Mouse (Mus musculus) urinary bladder, adult 2 months (tissue): ENCODE data around the gene Aktip. TPM values are rescaled to one million over a fixed set of nuclear protein-coding genes. Genes with fewer than 3 reads are reported as not detected.

Experiments
- DNase-seq: peaks from one replicate; pipeline ENCODE4 v3.0.0; 2022; ENCODE audit warnings: low spot score
- polyA plus RNA-seq: library from polyadenylated mRNA; depleted of rRNA; stranded (reverse); fragments of >200 nt; gene quantifications from 2 replicates; pipeline ENCODE4 v1.2.3, GENCODE M21; 2012; rRNA removed

Gene Aktip
- 79.8 and 88.9 TPM in 2 replicates for polyA plus RNA-seq

DNA sequence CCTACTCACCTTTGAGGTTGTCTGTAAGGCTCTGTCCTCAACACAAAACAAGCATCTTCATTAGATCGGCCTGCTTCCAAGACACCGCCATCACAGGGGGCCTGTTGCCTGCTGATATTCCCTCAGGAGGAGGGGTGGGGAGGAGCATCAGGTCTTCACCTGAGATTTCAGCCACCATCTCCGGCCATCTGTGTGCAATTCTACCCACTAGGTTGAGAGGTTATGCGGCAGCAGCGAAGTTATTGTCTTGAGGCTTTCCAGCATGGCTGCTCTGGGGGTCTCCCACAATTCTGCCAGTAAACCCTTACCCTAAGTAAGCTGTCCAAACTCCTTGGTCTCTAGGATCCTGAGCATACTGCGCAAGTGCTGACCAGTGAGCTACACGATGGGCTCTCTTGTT, at the start of gene Aktip:
Gene Aktip, minus strand, starts transcription at position 101 of the 400 bp plus-strand sequence.
- no peak for DNase-seq

DNA sequence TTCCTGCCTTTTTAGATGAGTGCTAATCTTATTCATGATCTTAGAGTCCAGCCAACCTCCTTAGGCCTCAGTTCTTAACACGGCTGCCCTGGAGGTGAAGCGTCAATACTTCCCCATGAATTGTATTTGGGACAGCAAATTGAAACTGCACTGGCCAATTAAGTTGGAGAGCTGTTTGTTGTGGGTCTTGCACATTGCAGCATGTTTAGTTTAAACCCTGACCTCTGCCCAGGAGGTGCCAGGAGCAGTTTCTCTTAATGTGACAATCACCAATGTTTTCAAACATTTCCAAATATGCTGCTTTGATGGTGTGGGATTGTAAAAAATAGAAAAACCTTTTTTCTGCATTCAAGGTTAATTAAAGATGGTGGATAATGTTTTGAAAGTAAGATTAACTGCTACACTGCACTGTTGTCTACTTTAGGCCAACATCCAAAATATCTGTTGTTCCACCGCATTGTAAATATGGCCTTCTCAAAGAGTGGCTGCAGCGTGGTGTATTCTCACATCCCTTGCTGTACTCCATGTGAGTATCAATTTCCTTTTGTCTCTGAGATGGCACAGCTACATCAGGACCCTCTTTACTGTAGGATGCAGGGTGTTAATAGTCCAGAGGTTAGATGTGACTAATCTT, 46.2 kb upstream of the Aktip start:
- DNase-seq: no peak

DNA sequence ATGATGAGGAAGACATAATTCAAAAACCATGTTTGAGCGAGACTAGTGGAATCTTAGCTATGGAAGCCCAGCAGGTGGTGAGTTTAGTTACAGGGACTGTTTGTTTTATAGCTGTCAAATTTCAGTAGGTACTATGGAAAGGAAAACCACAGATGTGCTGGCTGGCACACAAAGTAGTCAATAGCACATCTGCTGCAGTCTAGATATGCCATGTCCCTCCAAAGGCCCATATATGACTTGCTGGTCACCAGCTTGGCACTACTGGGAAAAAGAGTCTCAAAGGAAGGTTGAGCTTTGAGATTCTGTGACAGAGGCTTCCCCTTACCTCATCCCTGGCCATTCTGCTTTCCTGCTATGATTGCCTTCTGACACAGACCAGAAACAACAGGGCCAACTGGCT, 42.9 kb upstream of the Aktip start:
- DNase-seq: no peak

DNA sequence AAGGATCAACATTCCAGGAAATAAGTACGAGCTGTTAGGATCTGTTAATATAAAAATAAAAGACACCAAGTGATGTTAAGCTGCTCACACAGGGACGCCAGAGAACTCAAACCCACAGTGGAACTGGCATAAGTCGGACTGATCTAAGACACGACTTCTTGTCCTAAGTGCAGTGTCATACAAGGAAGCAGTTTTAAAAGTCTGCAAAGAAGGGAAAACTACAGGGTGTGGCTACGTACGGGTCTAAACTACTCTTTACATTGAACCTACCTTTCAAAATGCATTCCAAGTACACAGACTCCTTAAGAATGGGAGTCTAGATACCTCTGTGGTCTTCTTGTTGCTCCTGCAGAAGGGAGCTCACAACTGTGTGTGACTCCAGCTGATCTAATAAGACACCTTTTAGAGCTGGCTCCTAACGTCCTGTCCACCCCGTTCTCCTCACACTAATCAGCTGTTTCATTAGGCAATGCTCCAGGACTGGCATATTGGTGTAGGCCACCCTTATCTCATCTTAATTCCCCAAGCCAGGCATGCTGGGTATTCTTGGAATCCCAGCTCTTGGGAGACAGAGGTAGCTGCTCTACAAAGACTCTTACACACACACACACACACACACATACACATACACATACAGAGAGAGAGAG, 42.2 kb upstream of the Aktip start:
- no peak for DNase-seq

DNA sequence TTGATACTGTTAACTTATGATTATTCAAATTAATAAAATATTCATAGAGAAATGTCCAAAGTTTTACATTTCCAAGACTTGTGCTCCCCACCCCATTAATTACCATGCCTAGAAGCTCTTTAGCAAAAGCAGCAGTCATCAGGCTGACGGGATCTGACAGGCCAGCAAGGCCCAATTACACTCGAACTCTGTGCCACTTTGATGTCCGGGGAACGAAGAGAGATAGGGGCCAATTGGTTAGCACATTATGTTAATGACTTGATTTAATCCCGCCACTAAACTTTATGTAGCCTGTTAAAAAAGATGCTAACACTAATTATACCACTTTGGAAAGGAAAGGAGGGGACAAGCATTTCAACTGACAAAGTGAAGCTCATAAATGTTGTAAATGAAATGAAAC, 41.6 kb upstream of the Aktip start:
- DNase-seq: no peak

DNA sequence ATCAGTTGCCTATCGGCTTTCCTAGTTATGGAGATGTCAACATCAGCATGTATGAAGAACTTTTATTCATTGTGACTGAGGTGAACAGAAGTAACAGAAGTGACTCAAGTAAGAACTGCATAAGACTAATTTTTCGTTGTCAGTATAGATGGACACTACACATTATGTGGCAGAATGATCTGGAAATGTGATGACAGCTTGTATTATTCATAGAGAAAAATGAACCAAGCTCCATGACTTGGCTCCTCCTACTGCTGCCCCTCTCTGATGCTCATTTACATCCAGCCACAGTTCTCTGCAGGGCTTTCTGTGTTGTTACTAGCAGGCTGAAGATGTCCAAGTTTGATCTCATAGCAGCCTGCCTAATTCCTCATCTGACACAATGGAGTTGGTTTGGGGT, 37.4 kb upstream of the Aktip start:
- no peak for DNase-seq

DNA sequence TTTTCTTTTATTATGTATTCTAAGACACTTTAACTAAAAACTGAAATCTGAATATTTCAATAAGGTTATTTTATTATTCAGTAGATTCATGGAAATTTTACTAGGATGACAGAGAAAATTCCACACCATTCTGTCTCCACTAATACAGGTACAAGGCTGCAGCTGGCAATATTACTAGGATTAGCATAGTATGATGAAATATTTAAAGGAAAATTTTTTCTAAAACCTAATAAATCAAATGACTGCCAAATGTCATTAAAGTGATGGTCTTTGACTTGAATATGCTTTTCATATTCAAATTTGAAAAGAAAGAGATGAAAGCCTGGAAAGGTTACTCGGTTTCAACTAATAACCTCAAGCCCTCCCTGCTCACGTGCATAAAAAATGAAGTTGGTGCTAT, 34.3 kb upstream of the Aktip start:
- DNase-seq: no peak

DNA sequence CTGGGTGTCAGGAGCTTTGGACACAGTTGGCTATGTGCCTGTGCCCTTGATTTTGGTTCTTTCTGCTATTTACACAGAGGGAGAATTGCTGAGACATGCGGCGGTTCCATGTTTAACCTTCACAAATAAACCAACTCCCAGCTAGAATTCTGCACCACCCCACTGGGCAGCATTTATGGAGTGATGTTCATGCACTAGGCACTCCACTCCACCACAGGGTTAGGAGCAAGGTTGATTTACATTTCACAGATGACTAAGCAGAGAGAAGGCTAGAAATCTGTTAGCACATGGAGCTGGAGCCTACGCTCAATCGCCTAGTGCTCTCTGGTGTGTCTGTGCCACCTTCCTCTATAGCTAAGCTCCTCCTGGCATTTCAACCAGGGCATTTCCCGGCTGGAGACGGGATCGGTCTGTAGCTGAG, 27.7 kb upstream of the Aktip start:
- no peak for DNase-seq

DNA sequence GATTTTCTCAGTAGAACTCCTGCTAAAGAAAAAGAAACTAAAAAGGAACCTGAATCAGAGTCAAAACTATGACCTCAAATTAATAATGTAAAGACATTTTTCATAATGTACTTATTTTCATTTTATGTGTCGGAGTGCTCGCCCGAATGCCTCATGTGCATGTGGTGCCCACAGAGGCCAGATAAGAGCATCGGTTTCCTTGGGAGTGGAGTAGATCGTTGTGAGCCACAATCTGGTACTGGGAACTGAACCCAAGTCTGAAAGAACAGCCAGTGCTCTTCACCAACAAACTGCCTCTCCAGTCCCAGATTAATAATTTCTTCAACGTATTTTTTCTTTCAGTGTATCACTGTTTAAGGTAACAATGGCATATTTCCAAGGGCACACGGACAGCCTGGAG, 24.5 kb upstream of the Aktip start:
- DNase-seq: no peak

DNA sequence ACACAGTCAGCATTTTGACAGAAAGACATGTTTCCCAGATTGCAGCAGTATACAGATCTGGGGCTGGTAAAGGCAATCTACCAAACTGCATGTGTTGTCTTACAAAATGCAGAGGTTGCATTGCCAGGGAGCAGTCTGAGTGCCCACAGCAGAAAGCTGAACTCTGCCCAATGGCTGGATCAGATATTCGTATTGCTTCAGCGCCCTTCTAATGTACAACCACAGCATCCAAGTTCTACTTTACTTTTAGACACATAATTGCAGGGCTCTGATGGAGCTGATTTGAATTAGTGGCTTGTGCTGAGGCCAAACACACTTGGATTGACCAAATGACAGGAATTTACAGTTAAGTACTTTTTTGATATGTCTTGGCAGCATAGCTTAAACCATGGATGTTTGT, 22.1 kb upstream of the Aktip start:
- DNase-seq: no peak

DNA sequence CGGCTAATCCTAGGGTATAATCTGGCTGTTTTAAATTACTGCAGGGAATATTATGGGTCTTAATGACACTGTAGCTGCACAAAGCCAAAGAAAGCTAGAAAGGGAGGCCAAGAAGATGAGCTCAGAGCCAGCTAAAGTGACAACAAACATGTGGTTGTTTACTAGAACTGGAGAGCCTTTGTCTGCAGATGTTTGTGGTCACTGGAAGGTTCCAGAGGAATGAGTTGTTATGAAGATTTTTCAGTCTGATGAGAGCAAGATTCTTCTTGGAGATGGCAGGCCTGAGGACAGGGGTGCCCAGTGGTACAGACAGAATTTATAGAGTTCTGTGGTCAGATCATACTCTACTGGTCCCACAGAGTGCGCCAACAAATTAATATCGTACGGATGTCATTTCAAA, 18.5 kb upstream of the Aktip start:
- no peak for DNase-seq

DNA sequence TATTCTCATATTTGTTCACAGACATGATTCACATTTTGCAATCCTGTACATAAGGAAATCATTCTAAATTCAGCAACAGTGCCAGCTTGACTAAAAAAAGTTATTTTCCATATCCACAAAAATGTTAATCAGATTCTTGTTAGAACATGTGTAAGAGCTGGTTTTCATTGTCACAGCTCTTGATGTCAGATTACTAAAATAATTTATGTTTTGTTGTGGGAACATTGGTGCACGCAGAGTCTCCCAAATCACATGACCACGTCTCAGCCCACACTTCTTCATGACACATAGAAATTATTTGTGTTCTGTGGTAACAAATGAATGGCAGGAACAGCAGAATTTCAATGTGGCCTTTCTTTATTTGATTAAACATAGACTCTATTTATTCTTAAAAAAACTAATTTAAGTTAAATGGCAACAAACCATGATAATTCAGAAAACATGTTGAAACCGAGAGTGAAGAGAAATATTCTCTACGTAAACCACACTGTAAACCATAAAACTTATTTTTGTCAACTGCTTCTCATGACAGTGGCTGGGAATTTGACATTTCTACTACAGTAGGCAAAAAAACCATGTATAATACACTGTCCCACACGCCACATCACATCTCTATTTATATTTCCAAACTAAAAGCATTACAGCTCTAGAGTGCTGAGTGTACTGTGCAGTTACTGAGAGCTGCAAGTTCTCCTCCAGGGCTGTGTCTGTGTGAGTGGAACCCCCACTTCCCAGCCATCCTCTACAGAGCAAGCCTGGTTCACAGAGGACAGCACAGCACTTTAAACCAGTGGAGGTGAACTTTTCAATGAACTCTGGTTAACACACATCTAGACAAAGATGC, 17.5 kb upstream of the Aktip start:
- no peak for DNase-seq

DNA sequence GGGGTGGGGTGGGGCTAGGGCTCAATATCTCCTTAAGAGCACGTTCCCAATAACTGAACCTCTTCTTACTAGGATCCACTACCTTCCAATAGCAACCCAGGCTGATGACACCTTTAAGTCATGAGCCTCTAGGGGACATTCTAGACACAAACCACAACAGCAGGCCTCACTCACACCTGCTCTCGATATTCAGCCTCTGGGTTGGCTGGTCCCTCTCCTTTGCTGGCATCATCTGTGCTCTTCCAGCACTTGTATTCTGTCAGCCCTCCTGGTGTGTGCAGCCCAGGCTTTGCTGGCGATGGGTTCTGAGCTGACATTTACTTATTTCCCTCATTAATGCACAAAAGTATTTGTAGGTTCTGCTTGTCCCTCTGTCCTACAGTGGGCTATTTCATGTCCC, 14.5 kb upstream of the Aktip start:
- DNase-seq: no peak

DNA sequence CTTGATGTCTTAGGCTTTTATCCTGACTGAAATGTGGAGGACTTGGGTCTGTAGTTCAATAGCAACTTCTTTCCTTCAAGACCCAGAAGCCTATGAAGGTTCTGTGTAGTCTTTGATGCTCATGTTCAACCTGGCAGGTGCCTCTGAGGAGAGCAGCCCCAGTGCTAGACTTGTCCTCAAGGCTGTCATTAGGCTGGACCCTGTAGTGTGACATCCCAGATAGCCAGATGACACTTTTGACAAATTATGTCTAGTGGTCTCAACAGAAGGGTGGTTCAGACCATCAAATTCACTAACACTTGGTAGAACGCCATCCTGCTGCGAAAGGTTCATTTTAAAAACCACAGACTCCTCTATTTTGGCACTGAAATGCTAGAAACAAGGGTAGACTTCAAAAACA, 13.2 kb upstream of the Aktip start:
- no peak for DNase-seq

DNA sequence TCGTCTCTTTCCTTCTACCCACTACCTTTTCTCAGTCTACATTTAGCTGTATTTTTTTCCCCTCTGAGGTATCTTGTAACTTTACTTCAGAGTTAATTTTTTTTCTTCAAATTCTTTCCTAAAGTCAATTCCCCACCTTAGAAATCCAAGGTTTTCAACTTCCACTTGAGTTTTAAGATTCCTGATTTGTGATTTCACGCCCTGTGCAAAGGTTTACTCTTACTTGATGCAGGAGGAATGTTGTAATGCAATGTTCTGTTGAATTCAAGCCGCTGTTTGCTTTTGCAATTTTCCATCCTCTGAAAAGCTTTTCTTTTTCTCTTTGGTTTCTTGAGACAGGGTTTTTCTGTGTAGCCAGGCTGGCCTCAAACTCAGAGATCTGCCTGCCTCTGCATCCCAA, 9.9 kb upstream of the Aktip start:
- DNase-seq: no peak

DNA sequence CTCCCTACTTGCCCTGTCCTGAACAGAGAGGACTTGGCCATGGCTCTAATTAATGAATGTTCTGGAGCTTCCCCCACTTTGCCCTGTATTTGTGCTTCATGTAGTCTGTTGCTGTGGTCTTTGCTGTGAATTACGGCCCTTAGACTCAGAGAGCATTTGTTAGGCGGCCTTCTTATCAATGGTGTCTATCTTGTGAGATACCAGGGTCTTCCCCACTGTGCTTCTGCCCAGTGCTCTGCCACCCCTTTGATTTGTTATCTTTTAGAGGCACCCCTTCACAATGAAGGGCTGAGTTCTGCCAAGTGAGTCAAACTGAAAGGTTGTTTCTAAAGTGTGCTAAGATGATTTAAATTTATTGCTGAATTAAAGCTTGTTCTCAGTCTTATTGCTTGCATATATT, 7.9 kb upstream of the Aktip start:
- DNase-seq: no peak

DNA sequence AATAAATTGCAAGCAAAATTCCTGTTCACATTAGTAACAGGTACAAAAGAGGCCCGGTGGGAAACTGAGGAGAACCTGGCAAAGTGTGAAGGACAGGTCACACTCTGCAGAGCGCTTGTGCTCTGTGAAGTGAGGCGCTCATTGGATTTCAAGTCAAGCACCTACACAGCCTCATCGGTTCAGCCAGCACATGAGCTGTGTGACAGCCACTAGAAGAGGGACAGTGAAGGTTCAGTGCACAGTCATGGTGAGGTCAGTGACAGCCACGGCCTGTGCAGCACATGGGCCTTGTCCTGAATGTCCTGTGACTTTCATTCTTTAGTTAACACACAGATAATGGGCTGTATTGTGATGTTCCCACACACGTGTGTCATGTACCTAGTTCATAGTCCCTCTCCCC, 6.1 kb upstream of the Aktip start:
- no peak for DNase-seq

DNA sequence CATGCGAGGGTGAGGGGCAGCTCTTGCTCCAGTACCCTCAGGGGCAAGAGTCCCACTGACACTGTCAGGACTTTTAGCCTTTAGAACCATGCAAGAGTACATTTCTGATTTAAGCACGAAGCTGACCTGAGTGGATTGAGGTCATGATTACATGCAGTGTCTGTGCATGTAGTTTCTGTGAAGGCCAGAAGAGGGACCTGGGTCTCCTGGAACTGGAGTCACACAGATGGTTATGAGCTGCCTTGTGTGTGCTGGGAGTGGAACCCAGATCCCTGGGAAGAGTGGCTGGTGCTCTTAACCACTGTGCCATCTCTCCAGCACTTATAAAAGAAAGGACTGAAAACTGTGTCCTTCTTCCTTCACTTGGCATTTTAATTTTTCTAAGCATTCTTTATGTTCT, 1.4 kb upstream of the Aktip start:
- DNase-seq: no peak

DNA sequence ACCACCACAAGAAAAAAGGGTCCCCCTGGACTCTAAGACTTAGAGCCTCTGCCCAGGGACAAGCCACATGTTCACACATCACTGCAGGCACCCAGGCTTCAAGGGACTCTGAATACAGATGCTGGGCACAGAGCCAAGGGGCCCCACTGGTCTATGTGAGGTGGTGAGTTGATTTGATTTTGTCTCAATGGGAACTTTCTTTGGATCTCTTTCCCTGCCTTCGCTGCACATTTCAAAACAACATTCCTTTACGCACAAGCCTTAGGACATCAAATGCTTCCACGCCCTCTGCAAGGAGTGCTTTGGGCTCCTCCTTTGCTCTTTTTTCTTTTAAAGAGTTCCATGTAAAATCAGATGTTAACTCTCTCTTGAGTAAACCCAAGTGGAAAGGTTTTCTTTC, 1.7 kb downstream of the Aktip start:
- no peak for DNase-seq

DNA sequence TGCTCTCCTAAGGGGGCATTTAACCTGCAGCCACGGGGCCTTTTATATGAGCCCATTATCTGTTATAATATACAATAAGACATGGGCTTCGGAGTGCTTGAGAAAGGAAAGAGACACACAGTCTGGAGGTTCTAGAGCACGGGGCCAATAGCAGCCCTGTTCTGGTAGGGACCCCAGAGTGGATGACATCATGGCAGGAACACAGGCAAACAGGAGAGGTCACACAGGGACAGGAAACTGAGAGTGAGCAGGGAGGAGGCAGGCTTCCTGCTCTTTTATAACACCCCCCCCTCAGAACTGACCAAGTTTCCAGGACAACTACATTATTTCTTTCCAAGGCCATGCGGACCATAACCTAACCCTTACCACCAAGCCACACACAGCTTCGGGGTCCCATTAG, 2.5 kb downstream of the Aktip start:
- no peak for DNase-seq

DNA sequence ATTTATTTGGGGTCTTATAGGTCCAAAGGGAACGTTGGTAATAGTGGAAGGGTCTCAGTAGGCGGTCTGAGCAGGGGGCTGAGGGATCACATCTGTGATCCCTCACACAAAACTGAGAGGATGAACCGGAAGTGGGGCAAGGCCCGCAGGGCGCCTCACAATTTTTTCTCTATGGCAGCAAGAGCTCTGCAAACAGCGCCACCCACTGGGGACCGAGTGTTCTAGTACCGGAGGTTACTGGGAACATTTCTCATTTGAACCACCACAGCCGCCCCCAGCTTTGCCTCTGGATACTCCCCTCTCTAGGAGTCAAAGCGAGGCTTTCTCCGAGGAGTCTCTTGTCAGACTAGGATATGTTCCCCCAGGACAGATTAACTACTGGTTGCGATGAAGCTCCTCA, 3.1 kb downstream of the Aktip start:
- no peak for DNase-seq

DNA sequence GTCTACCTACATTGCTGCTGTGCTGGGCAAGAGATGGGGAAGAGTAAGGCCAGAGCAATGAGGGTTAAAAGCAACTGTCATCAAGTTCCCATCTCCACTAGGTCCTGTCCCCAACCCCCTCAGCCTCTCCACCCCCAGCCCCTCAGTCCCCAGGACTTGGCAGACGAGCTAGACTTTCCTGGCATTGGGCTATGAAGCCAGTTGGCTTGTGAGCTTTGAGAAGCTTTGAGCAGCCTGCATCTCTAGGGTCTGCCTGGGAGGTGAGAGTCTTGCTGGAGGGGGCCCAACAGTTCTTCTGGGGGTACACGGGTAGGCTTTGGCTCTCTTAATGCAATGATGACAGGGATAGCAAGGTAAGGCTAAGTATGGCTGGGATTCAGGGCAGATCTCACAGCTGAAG, 5.7 kb downstream of the Aktip start:
- no peak for DNase-seq

DNA sequence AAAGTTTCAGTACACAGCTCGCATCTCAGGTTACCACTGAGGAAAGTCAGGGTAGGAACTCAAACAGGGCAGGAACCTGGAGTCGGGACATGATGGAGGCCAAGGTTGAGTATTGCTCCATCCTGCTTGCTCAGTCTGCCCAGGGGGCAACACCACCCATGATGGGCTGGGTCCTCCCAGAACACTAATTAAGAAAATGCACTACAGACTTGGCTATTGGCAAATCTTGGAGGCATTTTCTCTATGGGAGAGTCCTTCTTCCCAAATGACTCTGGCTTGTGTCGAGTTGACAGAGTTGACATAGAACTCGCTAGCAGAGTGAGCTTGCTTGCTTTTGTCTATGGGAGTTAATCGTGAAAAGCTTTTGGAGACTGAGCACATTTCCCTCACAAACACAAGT, 6.8 kb downstream of the Aktip start:
- no peak for DNase-seq
